Mouse (Mus musculus): Measurements from ENCODE around the gene Serpina5.
"Not testable (repeated sequence)": the region's sequence is repeated elsewhere in the genome, so short reads cannot be mapped to it uniquely, and the experiment has no call there.

Gene Serpina5

GRCm38 (mm10) chr12:104100768-104101167 lies at the start of gene Serpina5:
Gene Serpina5 (plus strand): TSS chr12:104101113.
- in situ Hi-C loops (cut with MseI, MboI), result no loop called here

GRCm38 (mm10) chr12:104053995-104054394 lies 46.9 kb upstream of the Serpina5 start:
- in situ Hi-C loops (cut with MseI, MboI), result no loop called here

- in situ Hi-C loops (cut with MseI, MboI), result no loop called here
Observed at GRCm38 (mm10) chr12:104055755-104056154, 45.2 kb upstream of the Serpina5 start.

GRCm38 (mm10) chr12:104057050-104057449 lies 43.9 kb upstream of the Serpina5 start:
- in situ Hi-C loops (cut with MseI, MboI), result no loop called here

- in situ Hi-C loops (cut with MseI, MboI), result no loop called here
Observed at GRCm38 (mm10) chr12:104057531-104057930, 43.4 kb upstream of the Serpina5 start.

- in situ Hi-C loops (cut with MseI, MboI), result loop anchor here (5.0 to 10.0 kb wide), 2 partner anchors 362 to 365 kb away; no protein-coding TSS in a partner anchor
Observed at GRCm38 (mm10) chr12:104060126-104060525, 40.8 kb upstream of the Serpina5 start.

GRCm38 (mm10) chr12:104061862-104062261 lies 39.1 kb upstream of the Serpina5 start:
- in situ Hi-C loops (cut with MseI, MboI), result loop anchor here (5.0 to 10.0 kb wide), 2 partner anchors 360 to 363 kb away; no protein-coding TSS in a partner anchor

GRCm38 (mm10) chr12:104064532-104064931 lies 36.4 kb upstream of the Serpina5 start:
- in situ Hi-C loops (cut with MseI, MboI), result loop anchor here (5.0 to 10.0 kb wide), 2 partner anchors 358 to 360 kb away; no protein-coding TSS in a partner anchor

GRCm38 (mm10) chr12:104064996-104065395 lies 35.9 kb upstream of the Serpina5 start:
- in situ Hi-C loops (cut with MseI, MboI), result loop anchor here (5.0 to 10.0 kb wide), 2 partner anchors 357 to 360 kb away; no protein-coding TSS in a partner anchor

- in situ Hi-C loops (cut with MseI, MboI), result loop anchor here in 1 of 2 experiments (10.0 kb wide), 1 partner anchor 359 kb away; no protein-coding TSS in a partner anchor
Observed at GRCm38 (mm10) chr12:104066241-104066640, 34.7 kb upstream of the Serpina5 start.

- in situ Hi-C loops (cut with MseI, MboI), result loop anchor here in 1 of 2 experiments (10.0 kb wide), 1 partner anchor 357 kb away; no protein-coding TSS in a partner anchor
Observed at GRCm38 (mm10) chr12:104067549-104067948, 33.4 kb upstream of the Serpina5 start.

GRCm38 (mm10) chr12:104069620-104070019 lies 31.3 kb upstream of the Serpina5 start:
- in situ Hi-C loops (cut with MseI, MboI), result loop anchor here in 1 of 2 experiments (10.0 kb wide), 1 partner anchor 355 kb away; no protein-coding TSS in a partner anchor

- in situ Hi-C loops (cut with MseI, MboI), result no loop called here
Observed at GRCm38 (mm10) chr12:104071708-104072107, 29.2 kb upstream of the Serpina5 start.

GRCm38 (mm10) chr12:104072286-104072685 lies 28.6 kb upstream of the Serpina5 start:
- in situ Hi-C loops (cut with MseI, MboI), result no loop called here

GRCm38 (mm10) chr12:104090119-104090518 lies 10.8 kb upstream of the Serpina5 start:
- in situ Hi-C loops (cut with MseI, MboI), result no loop called here

- in situ Hi-C loops (cut with MseI, MboI), result no loop called here
Observed at GRCm38 (mm10) chr12:104091303-104091702, 9.6 kb upstream of the Serpina5 start.

GRCm38 (mm10) chr12:104105847-104106246 lies 4.9 kb downstream of the Serpina5 start:
- in situ Hi-C loops (cut with MseI, MboI), result no loop called here

- in situ Hi-C loops (cut with MseI, MboI), result no loop called here
Observed at GRCm38 (mm10) chr12:104106919-104107318, 6.0 kb downstream of the Serpina5 start.

- in situ Hi-C loops (cut with MseI, MboI), result no loop called here
Observed at GRCm38 (mm10) chr12:104108507-104108906, 7.6 kb downstream of the Serpina5 start.

GRCm38 (mm10) chr12:104112333-104112732 lies 11.4 kb downstream of the Serpina5 start, which contains the start of gene Serpina3a:
Gene Serpina3a (plus strand): TSS chr12:104112724.
- in situ Hi-C loops (cut with MseI, MboI), result not testable (repeated sequence)

- in situ Hi-C loops (cut with MseI, MboI), result no loop called here
Observed at GRCm38 (mm10) chr12:104114921-104115579, 14.1 kb downstream of the Serpina5 start.

GRCm38 (mm10) chr12:104123097-104123496 lies 22.2 kb downstream of the Serpina5 start:
- in situ Hi-C loops (cut with MseI, MboI), result no loop called here

- in situ Hi-C loops (cut with MseI, MboI), result no loop called here
Observed at GRCm38 (mm10) chr12:104123996-104124395, 23.1 kb downstream of the Serpina5 start.

Measured in mouse trophoblast stem cell (cell line).